Mouse (Mus musculus) intestine, postnatal 0 days (tissue): ENCODE measurements around the gene Uvrag. TPM values are rescaled to one million over a fixed set of nuclear protein-coding genes. Genes with fewer than 3 reads are reported as not detected.

Experiments
- ATAC-seq: fragments of 200-750 bp; cut with Nextera tagmentation; 2 replicates; pipeline ENCODE4 v1.8.0; 2017; ENCODE audit warnings: mild to moderate bottlenecking, moderate TSS enrichment, moderate library complexity
- H3K27ac ChIP-seq: fragments of 300-500 bp; sonication (generic); 2 replicates; pipeline ENCODE4 v1.5.1; 2014; ENCODE audit warnings: mild to moderate bottlenecking, low read depth, low read length, moderate library complexity
- H3K27me3 ChIP-seq: fragments of 300-500 bp; sonication (generic); replicated peaks from 2 replicates; pipeline ENCODE4 v1.6.1; 2014; ENCODE audit warnings: low read length, mixed read lengths; ENCODE audit not compliant: control insufficient read depth, insufficient read depth
- H3K36me3 ChIP-seq: fragments of 300-500 bp; sonication (generic); 2 replicates; pipeline ENCODE4 v1.6.1; 2014; ENCODE audit warnings: mild to moderate bottlenecking, moderate library complexity; ENCODE audit not compliant: control insufficient read depth, insufficient read depth
- H3K4me1 ChIP-seq: fragments of 300-500 bp; sonication (generic); replicated peaks from 2 replicates; pipeline ENCODE4 v1.6.1; 2014; ENCODE audit warnings: antibody characterized with exemption, low read length, mixed read lengths; ENCODE audit not compliant: control insufficient read depth, insufficient read depth
- H3K4me2 ChIP-seq: fragments of 300-500 bp; sonication (generic); replicated peaks from 2 replicates; pipeline ENCODE4 v1.6.1; 2014; ENCODE audit warnings: low read depth, mild to moderate bottlenecking, moderate library complexity
- H3K4me3 ChIP-seq: fragments of 300-500 bp; sonication (generic); 2 replicates; pipeline ENCODE4 v1.5.1; 2014; ENCODE audit warnings: low read depth, low read length
- H3K9ac ChIP-seq: fragments of 300-500 bp; sonication (generic); 2 replicates; pipeline ENCODE4 v1.6.1; 2014; ENCODE audit warnings: mild to moderate bottlenecking, low read depth, low read length
- H3K9me3 ChIP-seq: fragments of 300-500 bp; sonication (generic); 2 replicates; pipeline ENCODE4 v1.6.1; 2016; ENCODE audit warnings: mixed run types; ENCODE audit not compliant: control insufficient read depth
- CTCF ChIP-seq: sonication (generic); IDR thresholded peaks from 2 replicates; pipeline ENCODE4 v1.5.1; 2016; ENCODE audit warnings: low read depth, mild to moderate bottlenecking, control low read depth, antibody characterized with exemption, moderate library complexity
- WGBS: fragments of 180-500 bp; shearing (Covaris S2); extraction: QIAGEN DNeasy Blood & Tissue Kit; methylation state at CpG from one replicate; pipeline ENCODE4 v1.1.7; 2014; 5-methylcytosine and 5-hydroxymethylcytosine counted together
- polyA plus RNA-seq: library from polyadenylated mRNA; unstranded; fragments of >200 nt; fragmentation: Nextera tagmentation; extraction: Ambion mirVana; gene quantifications from 2 replicates; pipeline ENCODE4 v1.2.1, GENCODE M21; 2015

Uvrag gene
- polyA plus RNA-seq, 1 experiment from 2014 or later, result 12.0 TPM

DNA sequence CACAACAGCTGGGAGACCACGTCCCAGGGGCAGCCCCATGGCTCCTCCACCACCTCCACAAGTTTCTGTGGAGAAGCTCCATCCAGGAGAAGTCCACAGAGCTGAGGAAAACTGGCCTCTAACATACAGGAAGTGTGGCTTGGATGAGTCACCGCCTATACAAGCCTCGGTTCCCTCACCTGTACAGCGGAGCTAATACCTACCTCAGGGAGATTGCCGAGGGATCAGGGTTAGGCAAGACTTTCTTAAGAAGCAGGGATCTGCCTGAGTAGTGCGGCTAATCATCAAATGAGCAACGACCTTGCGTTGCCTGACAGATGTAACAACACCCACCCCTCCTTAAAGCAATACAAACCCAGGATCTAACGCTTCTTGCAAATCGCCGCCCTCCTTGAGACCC, 34.2 kb upstream of the Uvrag start:
- peaks cover 16% of the 10 kb centered on the region; the same call in 1 of the 2 replicates for H3K36me3 ChIP-seq
- no peak for TF ChIP-seq CTCF
- WGBS, result 42% methylated on average over 11 of the region's 11 CpGs
- H3K4me3 ChIP-seq, result no peak overlapping the region
- no peaks in the 10 kb centered on the region for H3K9me3 ChIP-seq
- ATAC-seq, result peak; percentile 57
- peak overlapping the region; percentile 97 for H3K4me2 ChIP-seq
- H3K9ac ChIP-seq, result peak overlapping the region; percentile 38; the same call in 1 of the 2 replicates
- H3K4me1 ChIP-seq, result peaks cover 14% of the 10 kb centered on the region
- no peaks in the 10 kb centered on the region for H3K27me3 ChIP-seq
- H3K27ac ChIP-seq, result peak overlapping the region; percentile 79

DNA sequence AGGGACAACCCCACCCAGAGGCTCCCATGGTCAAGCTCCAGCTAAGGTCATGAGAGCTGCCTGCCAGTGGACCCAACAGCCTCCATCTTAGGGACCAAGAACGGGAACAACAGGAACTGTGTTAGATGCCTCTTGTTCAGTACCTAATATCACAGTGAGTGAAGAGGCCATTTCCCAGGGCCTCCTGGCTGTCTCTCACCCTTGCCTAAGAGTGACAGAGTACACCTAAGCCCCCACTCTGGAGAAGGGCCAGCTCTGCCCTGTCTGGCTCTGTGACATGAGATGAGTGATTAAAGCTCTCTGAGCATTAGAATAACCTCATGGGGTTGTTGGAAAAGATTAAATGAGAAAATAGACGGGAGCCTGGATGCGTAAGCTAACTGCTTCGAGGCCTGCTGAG, 33.1 kb upstream of the Uvrag start:
- TF ChIP-seq CTCF, result no peak
- no peak for ATAC-seq
- no peak overlapping the region for H3K4me3 ChIP-seq
- H3K36me3 ChIP-seq, result peaks cover 24% of the 10 kb centered on the region; the same call in 1 of the 2 replicates
- H3K9ac ChIP-seq, result no peak overlapping the region
- 0 out of 2 replicates have a peak overlapping the region, but pooled peaks have one; percentile 9 for H3K4me2 ChIP-seq
- peaks cover 14% of the 10 kb centered on the region for H3K4me1 ChIP-seq
- H3K27ac ChIP-seq, result peak overlapping the region; percentile 79
- WGBS, result 80% methylated on average over 4 of the region's 4 CpGs
- H3K9me3 ChIP-seq, result no peaks in the 10 kb centered on the region
- no peaks in the 10 kb centered on the region for H3K27me3 ChIP-seq

DNA sequence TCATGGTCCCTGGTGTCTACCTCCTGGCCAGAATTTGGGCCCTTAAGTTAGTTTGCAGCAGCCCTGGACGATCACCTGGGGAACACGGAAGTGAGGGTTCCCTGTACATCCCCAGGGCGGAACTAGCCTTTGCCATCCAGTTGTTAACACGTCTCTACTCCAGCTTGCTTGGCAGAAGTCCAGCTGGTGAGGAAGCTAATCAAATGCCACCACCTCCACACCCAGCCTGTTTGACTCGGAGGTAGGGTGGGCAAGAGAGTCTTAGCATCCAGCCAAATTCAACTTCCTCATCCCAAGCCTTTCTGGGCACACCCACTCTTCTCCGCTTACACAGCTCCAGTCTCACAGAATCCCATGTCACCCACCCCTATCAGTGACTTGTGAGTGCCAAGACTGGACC, 32.0 kb upstream of the Uvrag start:
- H3K27ac ChIP-seq, result 0 out of 2 replicates have a peak overlapping the region, but pooled peaks have one; percentile 55
- H3K4me2 ChIP-seq, result 0 out of 2 replicates have a peak overlapping the region, but pooled peaks have one; percentile 9
- no peaks in the 10 kb centered on the region for H3K9me3 ChIP-seq
- H3K4me1 ChIP-seq, result peaks cover 17% of the 10 kb centered on the region
- no peak overlapping the region for H3K4me3 ChIP-seq
- ATAC-seq, result no peak
- TF ChIP-seq CTCF, result no peak
- 38% methylated on average over 6 of the region's 6 CpGs for WGBS
- peaks cover 30% of the 10 kb centered on the region; the same call in 1 of the 2 replicates for H3K36me3 ChIP-seq
- no peak overlapping the region for H3K9ac ChIP-seq
- no peaks in the 10 kb centered on the region for H3K27me3 ChIP-seq

DNA sequence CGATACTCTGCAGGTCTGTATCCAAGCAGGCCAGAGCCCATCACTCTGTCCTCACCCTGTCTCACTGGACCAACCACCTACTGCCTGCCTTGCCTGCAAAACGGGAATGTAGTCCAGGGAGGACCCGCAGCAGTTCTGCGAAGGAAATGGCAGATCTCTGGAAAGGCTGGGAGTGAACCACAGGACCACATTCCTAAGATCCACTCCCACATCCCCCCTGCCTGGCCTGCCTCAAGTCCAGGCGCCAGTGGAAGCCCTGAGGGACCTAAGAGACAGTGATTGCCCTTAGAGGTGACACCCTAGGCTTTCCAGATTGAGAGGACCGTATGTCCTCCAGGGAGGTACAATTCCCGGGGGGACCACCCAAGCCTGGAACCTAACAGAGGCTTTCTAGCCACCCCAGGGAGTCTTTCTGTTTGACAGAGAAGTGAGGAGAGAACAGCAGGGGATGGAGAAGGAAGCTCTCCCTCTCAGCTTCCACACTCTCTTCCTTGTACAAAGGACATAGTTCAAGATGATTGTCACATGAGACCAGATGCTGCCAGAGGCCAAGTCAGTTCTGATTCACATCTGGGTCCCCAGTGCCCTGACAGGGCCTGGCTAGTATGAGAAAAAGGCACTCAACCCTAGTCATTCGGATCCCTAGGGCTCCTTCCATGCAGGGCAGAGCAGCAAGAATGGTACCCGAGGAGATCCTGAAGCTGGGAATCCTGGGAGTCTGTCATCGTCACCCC, 31.0 kb upstream of the Uvrag start:
- H3K4me3 ChIP-seq, result no peak overlapping the region
- H3K9ac ChIP-seq, result no peak overlapping the region
- no peaks in the 10 kb centered on the region for H3K27me3 ChIP-seq
- ATAC-seq, result no peak
- H3K27ac ChIP-seq, result peak overlapping the region; percentile 55
- 66% methylated on average over 10 of the region's 10 CpGs for WGBS
- no peak overlapping the region; the same call in 1 of the 2 replicates for H3K4me2 ChIP-seq
- TF ChIP-seq CTCF, result no peak
- H3K36me3 ChIP-seq, result peaks cover 30% of the 10 kb centered on the region; the same call in 1 of the 2 replicates
- no peaks in the 10 kb centered on the region for H3K9me3 ChIP-seq
- H3K4me1 ChIP-seq, result peaks cover 22% of the 10 kb centered on the region

DNA sequence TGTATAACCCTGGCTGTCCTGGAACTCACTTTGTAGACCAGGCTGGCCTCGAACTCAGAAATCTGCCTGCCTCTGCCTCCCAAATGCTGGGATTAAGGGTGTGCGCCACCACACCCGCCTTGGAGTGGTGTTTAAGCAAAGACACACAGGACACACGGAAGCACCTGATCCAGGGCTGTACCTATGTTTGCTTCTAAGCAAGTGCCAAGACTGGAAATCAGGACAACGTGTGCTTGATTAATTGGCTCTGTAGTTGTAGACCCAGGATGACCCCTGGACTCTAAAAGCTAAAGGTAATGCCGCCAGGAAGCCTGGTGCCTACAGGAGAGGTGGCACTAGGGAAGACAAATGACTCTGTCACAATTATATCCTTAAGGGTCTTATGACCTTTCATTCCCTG, 29.6 kb upstream of the Uvrag start:
- 72% methylated on average over 6 of the region's 6 CpGs for WGBS
- Histone ChIP-seq H3K27ac (peak overlapping the region; percentile 55), H3K4me1 (peaks cover 22% of the 10 kb centered on the region; the same call in 1 of the 2 replicates), H3K4me2 (no peak overlapping the region), H3K27me3 (no peaks in the 10 kb centered on the region), H3K4me3 (no peak overlapping the region), H3K9me3 (no peaks in the 10 kb centered on the region), H3K9ac (no peak overlapping the region), H3K36me3 (peaks cover 41% of the 10 kb centered on the region; the same call in 1 of the 2 replicates)
- TF ChIP-seq CTCF, result no peak
- no peak for ATAC-seq

DNA sequence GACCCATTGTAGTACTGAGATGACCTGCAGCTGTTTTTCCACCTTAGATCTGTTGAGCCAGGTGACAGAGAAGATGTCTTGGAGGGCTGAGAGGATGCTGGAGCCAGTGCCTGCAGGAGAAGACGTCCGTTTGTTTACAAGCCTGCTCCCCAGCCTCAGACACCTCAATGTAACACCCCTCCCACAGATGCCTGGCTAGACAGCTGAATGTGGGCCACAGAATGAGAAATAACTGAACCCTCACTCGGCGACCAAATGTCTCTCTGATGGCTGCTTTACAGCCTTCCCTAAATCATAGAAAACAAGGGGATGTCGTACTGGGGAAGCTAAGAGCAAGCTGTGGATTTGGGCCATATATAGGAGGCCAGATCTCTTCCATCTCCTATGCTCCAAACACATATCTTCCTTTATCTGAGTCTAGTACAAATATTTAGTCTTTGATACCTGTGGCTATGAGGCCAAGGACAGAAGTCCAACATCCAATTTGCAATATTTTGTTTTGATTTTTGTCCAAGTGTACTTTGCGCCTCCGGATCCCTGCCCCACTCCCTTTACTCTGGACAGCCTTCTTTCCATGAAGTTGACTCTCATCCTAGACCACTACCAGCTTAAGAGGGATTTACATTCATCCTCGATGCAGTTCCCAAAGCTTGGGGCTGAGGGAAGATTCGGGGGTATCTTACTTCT, 28.9 kb upstream of the Uvrag start:
- no peak overlapping the region; the same call in 1 of the 2 replicates for H3K4me2 ChIP-seq
- H3K9me3 ChIP-seq, result no peaks in the 10 kb centered on the region
- 65% methylated on average over 9 of the region's 9 CpGs for WGBS
- H3K36me3 ChIP-seq, result peaks cover 41% of the 10 kb centered on the region; the same call in 1 of the 2 replicates
- peaks cover 22% of the 10 kb centered on the region; the same call in 1 of the 2 replicates for H3K4me1 ChIP-seq
- H3K27me3 ChIP-seq, result no peaks in the 10 kb centered on the region
- ATAC-seq, result no peak
- TF ChIP-seq CTCF, result no peak
- no peak overlapping the region for H3K4me3 ChIP-seq
- H3K27ac ChIP-seq, result 0 out of 2 replicates have a peak overlapping the region, but pooled peaks have one; percentile 70
- H3K9ac ChIP-seq, result no peak overlapping the region
